Mouse (Mus musculus): ENCODE data around the gene Trappc2l.

Trappc2l gene

DNA sequence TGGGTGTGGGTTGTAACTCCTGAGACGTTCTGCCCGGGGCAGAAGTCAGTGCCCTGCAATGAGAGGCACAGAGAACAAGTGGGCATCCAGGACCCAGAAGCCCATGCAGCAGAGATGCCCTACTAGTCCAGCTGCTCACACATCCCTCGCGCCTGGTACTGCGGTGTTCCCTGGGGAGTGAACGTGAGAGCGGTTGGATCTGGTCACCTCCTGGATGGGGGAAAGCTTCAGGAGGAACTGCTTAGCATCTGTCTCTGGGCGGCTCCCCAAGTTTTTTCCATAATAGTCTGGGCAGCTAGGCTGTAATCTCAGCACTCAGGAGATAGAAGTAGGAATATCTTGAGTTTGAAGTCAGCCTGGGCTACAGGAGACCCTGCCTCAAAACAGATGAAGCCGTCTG lies 26.5 kb upstream of the Trappc2l start:
- no peak for DNase-seq

GRCm38 (mm10) chr8:122585411-122585891 lies 26.0 kb upstream of the Trappc2l start:
- no peak for DNase-seq

- no peak for DNase-seq
Observed at GRCm38 (mm10) chr8:122586171-122586570, 25.3 kb upstream of the Trappc2l start.

DNA sequence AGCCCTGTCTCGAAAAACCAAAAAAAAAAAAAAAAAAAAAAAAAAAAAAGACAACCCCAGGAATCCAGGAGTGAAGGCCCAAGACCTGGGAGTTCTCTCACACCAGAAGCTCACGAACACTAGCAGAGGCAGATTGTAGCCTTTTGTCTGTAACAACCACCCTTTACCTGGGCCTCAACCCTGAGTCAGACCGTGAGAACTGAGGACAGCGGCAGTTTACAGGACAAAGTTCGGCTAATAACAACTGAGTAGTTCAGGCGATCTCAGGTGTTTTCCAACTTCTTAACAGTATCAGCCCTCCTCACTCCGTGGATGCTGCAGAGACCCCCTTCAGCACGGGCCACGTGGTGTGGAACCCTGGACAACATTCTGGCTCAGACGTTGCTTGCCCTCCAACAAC lies 24.7 kb upstream of the Trappc2l start:
- DNase-seq = no peak

DNA sequence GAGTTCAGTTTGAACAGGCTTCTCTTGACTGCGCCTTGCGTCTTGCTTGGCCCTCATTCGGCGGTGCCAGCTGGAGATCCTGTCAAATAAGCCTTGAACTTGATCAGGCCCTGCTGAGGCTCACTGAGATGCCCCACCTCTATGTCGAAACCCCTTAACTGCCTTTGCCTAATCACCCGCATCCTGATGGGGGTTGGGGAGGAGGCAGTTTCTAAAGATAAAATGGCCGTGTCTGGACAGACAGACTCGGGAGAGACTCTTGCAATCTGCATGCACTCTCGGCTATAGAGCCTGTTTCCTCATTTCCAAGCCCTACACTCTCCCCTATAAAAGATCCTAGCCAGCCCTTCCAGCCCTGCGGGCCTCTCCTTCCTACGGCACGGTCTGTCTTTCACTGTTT lies 18.2 kb upstream of the Trappc2l start:
- DNase-seq = no peak

DNA sequence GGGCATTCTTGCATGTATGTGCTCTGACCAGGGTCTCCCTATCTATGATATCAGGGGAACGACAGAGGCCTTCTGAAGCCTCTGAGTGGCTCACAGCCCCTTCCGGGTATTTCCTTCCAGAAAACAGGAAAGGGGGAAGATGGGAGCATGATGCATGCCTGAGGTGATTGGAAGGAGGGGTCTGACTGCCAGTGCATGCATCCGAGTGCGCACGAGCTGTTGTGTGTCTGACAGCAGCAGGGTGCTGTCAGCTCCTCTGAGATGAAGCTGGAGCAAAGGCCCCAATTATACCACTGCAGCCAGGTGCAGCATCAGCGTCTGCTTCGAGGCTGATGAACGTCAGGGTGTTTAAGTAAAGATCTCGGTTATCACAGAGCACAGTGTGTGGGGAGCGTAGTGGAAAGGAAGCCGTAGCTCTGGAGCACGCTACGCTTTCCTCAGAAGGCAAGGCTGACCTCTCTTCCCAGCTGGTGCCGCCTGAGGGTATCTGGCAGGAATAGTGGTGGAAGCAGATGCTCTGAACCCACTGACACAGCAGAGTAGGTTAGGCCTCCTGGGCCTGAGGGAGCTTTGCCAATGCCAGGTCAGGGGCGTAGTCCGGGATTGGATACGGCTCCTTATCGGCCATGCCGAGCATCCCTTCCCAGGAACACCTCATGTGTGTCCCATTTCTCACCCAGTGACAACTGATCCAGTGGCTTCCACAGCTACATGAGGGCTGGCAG lies 17.5 kb upstream of the Trappc2l start:
- DNase-seq = peak in 1 of 2 experiments; percentile 40

DNA sequence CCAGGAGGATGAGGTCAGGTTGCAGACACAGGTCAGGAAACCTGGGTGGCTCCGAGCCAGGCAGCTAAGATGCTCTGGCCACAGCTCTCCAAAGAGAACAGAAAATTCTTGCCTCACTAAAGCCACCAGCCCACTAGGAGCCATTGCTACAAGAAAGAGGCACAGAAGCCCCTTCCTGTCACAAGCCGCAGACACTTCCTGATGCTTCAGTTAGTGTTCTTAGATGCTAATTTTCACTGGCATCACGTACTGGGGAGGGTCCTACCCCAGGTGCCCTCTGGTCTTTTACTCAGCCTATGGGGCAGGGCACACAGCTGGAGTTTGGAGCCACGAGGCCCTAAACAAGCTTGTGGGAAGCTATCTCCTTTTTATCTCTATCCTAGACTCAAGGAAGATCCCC lies 15.4 kb upstream of the Trappc2l start:
- no peak for DNase-seq

GRCm38 (mm10) chr8:122600666-122601065 lies 10.8 kb upstream of the Trappc2l start:
- DNase-seq = no peak

GRCm38 (mm10) chr8:122604640-122605039 lies 6.8 kb upstream of the Trappc2l start:
- DNase-seq = no peak

GRCm38 (mm10) chr8:122605367-122605766 lies 6.1 kb upstream of the Trappc2l start:
- DNase-seq = no peak

- DNase-seq = no peak
Observed at GRCm38 (mm10) chr8:122606810-122607209, 4.6 kb upstream of the Trappc2l start.

DNA sequence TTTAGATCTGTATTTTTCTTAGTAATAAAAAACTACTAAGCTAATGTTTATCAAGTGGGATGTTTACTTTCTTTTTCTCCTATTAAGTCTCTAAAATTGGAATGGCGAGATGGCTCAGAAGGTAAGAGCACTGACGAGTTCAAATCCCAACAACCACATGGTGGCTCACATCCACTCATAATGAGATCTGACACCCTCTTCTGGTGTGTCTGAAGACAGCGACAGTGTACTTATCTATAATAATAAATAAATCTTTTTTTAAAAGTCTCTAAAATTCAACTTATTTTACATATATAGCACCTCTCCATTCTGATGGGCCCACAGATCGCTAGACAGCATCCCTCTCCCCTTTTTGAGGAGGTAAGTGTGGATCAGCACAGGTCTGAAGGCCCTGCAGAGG lies 1.2 kb upstream of the Trappc2l start:
- no peak for DNase-seq

GRCm38 (mm10) chr8:122610612-122611277 lies 695 bp upstream of the Trappc2l start:
- DNase-seq = no peak

- no peak for DNase-seq
Observed at GRCm38 (mm10) chr8:122616181-122616905, 4.9 kb downstream of the Trappc2l start.

DNA sequence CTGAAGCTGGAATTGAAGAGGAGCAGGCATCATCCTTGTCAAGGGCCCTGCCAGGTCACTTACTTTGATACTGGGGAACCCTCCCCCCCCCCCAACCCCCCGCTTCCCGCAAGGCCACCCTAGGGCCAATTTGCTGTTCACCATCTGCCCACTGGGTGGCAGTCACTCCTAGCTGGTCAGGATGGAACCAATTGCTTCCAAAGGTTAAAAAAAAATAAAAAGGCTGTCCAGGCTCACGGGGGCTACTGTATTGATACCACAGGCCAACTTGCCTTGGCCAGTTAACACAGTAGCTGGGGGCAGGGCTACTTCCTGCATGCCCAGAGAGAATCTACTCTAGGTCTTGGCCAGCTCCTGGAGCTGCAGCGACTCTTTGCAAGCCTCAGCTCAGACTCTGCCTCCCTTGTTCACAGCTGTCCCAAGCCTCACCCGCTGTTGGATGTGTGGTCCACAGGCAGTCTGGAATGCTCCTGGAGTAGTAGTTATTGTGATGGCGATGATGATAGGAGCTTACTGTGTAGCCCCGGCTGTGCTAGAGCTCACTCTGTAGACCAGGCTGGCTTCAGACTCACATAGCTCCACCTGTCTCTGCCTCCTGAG lies 6.6 kb downstream of the Trappc2l start:
- DNase-seq = peak; percentile 90 to 91

DNA sequence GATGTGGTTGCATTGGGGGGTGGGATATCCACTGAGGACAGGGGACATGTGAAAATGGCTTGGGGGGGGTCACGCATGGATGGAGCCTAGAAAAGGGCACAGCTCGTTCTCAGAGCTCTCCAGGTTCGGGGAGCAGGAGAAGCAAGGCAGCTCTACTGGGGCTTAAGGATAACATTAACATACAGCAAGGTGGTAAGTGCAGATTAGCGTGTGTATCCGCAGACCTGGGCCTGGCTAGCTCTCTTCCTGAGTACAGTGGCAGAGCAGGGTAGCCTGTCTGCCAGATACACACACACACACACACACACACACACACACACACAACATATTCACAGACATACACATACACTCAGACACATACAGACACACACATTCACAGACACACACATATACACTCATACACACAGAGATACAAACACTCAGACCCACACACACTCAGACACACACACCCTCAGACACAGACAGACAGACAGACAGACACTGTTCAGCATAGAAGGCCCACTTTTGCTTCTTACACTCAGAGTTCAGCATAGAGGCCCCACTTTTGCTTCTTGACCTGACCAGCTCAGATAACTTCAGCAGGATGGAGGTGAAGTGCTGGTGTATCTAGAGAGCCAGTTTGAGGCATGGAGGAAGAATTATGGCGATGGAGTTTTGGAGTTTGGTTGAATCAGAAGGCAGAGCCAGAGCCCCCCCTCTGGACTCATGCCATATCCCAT lies 7.4 kb downstream of the Trappc2l start:
- DNase-seq = no peak

- DNase-seq = no peak
Observed at GRCm38 (mm10) chr8:122620446-122620845, 9.0 kb downstream of the Trappc2l start.

GRCm38 (mm10) chr8:122622727-122623126 lies 11.3 kb downstream of the Trappc2l start, which contains the start of gene Pabpn1l:
Gene Pabpn1l (minus strand): TSS chr8:122622739.
- no peak for DNase-seq

DNA sequence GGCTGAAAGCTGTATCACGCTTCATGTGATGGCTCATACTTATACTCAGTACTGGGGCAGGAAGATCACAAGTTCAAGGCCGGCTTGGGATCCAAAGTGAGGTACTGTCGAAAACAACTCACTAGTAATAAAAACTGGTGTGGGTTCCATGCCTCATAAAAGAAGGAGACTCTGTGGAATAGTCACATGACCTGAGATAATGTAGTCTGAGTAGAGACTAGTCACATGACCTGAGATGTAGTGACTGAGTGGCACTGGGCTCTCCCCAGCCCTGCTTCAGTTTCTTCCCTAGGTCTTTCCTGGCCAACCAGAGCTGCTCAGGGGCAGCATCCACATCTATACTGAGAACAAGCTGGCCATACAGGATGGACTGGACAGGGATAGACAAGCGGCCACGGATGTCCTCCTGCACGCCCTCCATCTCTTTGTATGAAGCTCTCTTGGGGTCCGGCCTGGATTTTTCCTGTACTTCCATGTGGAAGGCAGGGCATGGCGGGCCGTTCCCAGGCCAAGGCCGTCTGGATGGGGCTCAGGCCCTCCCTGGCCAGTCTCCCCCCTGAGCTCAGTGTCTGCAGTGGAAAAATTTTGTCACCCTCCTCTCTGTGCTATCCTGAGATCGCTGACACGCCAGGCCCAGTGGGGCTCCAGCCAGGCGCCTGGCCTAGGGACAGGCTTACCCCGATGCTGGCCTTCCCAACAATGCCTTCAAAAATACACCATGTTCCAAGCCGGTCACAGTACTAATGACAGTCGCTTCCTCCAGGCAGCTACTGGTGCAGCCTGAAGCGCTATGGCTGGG lies 12.6 kb downstream of the Trappc2l start:
- DNase-seq = no peak

- DNase-seq = no peak
Observed at GRCm38 (mm10) chr8:122624653-122625052, 13.2 kb downstream of the Trappc2l start.

DNA sequence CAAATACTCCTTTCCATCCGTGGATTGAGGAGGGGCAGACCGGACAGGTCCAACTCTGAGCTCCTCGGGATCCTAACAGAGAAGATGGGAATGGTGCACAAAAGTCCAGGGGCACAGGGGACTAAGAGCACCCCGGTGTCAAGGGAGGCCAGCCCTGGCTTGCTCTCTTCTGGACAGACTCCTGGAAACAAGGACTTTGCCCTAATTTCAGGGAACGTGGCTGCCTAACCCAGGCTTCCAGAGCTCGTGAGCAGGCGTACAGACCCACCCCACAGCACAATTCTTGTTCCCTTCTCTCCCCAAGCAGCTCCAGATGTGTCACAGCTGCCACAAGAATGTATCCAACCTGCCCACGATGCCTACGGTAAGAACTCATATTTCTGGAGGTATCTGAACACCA lies 14.4 kb downstream of the Trappc2l start:
- DNase-seq = no peak

- no peak for DNase-seq
Observed at GRCm38 (mm10) chr8:122626896-122627295, 15.5 kb downstream of the Trappc2l start.

Measured in cerebellum, postnatal 36 days (tissue).